Mouse (Mus musculus): ENCODE results near the gene Itpr3. TPM values are rescaled to one million over a fixed set of nuclear protein-coding genes. Genes with fewer than 3 reads are reported as not detected.

The Itpr3 gene
- total RNA-seq (2021), result 1 to 10 TPM; 1.9 to 2.0 TPM

DNA sequence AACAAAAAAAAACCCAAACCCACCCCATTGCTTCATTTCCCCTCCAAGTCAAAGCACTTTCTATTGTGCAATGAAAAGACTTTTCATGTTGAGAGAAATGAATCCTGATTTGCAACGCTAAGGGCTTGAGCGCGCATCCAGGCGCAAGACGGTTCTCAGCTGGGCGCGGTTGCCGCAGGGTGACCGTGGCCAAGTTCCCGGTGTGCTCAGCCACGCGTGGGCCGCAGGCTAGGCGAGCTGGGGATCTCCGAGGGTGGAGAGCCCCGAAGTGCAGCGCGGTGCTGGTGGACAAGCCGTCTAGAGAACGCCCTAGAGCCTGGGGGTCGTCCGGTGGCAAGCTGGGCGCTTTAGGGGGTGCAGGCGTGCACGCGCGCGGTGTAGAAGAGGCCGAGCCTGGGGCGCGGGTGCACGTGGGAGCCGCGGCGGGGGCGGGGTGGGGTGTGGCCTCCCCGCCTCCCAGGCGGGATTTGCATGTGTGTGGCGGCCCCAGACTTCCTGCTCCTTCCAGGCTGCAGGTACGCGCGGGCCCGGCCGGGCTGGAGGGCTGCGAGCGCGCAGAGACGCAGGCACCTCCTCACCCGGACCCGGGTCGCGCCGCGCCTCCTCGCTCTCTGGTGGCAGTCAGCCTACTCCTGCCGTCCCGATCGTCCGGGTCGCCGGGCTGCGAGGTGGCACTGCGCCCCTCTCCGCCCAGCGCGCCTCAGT is at the start of gene Itpr3:
Gene Itpr3 (plus strand): TSS at position 493 of the 705 bp plus-strand sequence.
- DNase-seq (ENCODE audit: low spot score in 2 of 2), result peak in 1 of 2 experiments; percentile 24
- intact Hi-C loops (cut with DNase I), result no loop called here

DNA sequence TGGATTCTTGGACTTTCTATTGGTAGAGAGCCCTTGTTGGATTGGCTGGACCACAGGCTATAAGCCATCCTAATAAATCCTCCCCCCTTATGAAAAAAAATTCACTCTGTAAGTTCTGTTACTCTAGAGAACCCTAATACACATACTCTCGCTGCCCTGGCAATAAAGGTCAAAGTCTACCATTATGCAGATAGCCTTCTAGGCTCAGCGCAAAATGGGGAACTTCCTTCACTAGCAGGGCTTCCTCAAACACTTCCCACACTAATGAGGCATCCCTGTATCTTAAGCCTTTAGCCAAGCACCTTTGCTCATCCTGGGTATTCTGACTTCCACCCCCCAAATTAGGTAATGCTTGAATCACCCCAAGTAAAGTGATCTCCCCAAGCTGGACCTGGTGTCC is 48.8 kb upstream of the Itpr3 start:
- DNase-seq (ENCODE audit: low spot score in 2 of 2), result no peak
- intact Hi-C loops (cut with DNase I), result no loop called here

DNA sequence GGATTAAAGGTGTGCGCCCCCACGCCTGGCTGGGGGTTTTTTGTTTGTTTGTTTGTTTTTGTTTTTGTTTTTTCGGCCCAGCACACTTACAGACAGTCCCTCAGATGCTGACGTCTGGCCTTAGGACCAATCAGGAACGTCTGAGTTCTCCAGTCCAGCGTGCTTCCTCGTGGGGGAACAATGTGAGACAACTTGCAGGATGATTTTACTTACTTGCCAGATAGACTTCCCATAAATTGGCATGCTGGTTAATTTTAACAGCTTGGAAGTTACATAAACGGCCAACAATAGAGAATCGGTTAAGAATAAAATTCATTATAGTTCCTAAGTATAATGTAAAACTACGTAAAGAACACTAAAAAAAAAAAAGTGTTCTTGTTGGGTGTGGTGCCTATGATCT is 45.9 kb upstream of the Itpr3 start:
- DNase-seq (ENCODE audit: low spot score in 2 of 2), result peak in 1 of 2 experiments; percentile 87
- intact Hi-C loops (cut with DNase I), result no loop called here

DNA sequence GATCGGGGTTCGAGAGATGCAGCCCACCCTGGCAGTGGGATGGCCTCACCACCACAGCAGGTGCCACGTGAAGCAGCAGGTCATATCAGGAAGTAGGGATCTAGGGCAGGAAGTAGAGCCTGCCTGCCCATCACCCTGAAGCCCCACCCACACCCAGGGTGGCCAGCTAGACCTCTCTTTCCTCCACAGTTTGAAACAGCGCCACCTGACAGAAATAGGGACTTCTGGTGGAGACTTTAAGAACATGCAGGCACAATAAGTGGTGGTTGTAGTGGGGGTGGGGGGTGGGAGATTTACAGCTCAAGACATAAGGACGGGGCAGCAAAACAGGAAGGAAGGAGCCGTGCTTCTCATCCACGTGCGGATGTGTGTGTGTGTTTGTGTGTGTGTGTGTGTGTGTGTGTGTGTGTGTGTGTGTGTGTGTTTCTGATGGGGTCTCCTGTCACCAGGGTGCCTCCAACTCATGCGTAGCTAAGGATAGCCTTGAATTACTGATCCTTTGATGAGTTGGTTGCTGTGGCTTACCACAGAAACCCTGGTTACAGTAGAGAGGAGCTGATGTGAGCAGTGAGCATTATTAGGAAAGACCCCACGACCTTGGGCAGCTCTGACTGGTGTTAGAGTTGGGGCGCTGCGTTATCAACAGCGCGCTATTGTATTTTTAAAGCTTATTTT is 45.0 kb upstream of the Itpr3 start:
- intact Hi-C loops (cut with DNase I), result no loop called here
- peak in 1 of 2 experiments; percentile 55 for DNase-seq (ENCODE audit: low spot score in 2 of 2)

DNA sequence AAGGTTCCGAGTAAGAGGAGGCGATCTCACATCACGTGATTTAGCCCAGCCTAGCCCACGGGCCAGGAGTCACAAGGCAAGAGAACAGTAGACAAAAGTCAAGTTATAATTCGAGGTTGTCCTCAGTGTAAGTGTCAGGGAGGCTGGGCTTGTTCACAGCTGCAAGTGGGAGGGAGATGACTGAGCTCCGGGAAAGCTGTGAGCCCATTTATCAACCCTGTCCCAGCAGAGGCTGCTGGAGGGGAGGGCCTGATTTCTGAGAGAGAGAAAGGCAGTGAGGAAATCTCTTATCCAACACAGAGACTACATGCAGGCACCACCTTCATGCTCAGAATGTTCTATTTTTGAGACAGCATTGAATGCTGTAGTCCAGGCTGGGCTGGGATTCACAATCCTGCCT is 44.2 kb upstream of the Itpr3 start:
- peak; percentile 49 to 87 for DNase-seq (ENCODE audit: low spot score in 2 of 2)

DNA sequence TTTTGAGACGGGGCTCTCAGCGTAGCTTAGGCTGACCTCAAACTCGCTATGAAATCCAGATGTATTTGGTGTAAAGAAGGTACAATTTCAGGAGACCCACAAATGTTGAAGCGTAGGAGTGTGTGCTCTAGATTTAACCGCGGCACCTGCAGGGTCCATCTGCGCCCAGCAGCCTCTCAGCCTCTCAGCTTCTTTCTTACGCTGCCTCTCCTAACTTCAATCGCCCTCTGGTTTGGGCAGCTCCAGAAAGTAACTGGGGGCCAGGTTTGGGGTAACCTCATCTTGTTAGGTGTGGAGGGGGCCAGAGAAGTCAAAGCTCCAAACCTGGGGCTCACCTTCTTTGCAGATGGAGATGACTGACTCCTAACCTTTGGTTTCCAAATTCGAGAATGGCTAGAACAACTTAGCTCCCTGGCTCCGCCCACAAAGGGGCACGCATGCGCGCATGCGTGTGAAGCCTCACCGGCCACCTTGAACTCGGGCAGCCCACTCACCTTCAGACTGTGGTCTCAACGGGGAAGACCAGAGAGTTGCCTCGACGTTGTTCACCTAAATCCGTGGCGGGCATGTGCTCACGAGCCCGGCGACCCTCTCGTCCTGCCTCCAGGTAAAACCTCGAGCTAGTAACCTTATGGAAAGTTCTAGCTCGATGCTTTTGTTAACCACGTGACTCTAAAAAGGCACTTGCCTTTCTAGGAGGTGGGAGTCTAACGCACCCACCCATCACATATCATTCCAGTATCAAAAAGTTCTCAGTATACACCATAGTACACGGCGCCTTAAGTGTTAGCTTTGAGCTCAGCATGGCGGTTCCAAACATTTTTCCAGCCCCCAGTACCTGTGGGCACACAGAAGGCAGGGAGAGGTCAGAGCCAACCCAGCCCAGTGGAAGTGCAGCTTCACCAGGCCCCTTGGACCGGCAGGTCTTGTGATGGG is 39.3 kb upstream of the Itpr3 start:
- intact Hi-C loops (cut with DNase I), result loop anchor here (5.0 kb wide), 2 partner anchors 46 to 71 kb away; partner anchors contain the start of gene Zbtb9
- peak; percentile 80 to 86 for DNase-seq (ENCODE audit: low spot score in 2 of 2)

More for the DNA sequence above, 44.2 kb upstream of the Itpr3 start:
- intact Hi-C loops (cut with DNase I), result no loop called here

DNA sequence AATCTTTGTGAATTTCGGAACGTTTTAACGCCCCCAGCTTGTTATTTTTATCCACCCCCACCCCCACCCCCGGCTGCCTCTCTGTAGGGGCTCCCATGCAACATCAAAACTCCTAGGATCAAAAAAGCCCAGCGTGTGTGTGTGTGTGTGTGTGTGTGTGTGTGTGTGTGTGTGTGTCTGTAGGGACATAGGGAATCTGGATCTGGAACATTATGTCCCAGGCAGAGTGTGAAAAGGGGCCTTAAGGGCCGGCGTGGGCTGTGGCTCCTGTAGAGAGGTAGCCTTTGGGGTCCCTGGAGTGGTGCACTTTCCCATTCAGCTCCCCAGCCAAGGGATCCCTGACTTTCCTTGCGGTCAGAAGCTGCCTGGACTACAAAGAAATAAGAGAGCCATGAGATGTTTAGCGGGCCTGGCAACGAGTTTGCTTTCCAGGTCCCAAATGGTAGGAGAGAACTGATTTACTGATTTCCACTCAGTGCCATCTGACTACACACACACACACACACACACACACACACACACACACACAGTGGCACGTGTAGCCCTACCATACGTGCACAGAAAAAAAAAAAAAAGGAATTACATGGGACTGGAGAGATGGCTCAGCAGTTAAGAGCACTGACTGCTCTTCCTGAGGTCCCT is 38.4 kb upstream of the Itpr3 start:
- intact Hi-C loops (cut with DNase I), result loop anchor here (5.0 kb wide), 2 partner anchors 46 to 71 kb away; partner anchors contain the start of gene Zbtb9
- DNase-seq (ENCODE audit: low spot score in 2 of 2), result peak; percentile 48 to 73

DNA sequence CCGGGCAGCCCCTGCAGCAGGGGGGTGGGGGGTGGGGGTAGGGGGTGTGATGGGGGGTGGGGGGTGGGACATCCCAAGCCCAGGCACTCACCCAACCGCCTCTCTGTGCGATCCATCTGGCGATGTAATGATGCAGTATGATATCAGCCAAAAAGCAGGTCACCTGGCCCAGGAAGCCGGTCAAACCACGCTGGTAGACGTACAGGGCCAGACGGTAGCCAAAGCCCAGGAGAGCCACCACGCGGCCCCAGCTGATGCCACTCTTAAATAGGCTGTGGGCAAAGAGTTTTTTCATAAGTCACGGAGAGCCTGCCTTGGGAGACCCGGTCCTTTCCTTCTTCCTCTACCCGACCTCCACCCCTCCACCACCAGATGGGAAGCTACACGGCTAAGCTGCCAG is 36.0 kb upstream of the Itpr3 start:
- DNase-seq (ENCODE audit: low spot score in 2 of 2), result no peak
- intact Hi-C loops (cut with DNase I), result no loop called here

DNA sequence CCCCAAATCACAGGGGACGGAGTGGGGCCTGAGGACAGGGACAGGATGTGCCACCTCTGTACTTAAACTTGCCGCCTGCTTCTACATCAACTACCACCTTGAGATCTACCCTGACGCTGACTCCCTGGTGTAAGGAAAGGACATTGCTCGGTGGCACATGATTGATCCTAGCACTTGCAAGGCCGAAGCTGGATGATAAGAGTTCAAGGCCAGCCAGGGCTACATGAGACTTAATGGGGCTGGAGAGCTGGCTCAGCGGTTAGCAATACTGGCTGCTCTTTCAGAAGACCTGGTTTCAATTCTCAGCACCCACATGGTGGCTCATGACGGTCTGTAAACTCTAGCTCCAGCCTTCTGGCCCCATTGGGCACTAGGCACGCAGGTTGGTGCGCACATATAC is 35.4 kb upstream of the Itpr3 start:
- intact Hi-C loops (cut with DNase I), result no loop called here
- DNase-seq (ENCODE audit: low spot score in 2 of 2), result no peak

DNA sequence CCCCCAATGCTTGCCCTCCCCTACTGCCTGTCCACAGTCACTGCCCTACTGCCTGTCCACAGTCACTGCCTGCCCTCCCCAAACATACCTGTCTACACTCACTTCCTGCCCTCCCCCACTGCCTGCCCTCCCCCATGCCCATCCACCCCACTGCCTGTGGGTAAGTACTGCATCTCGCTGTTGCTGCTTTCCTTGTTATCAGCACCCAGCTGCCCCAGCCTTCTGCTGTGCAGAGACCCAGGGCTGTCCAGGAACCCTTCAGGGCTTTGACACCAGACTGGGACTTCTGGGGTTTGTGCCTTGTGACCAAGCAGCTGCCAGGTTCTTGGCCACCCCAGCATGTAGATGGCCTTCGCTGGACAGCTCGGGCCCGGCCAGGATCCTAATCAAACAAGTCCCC is 33.8 kb upstream of the Itpr3 start:
- intact Hi-C loops (cut with DNase I), result no loop called here
- no peak for DNase-seq (ENCODE audit: low spot score in 2 of 2)

DNA sequence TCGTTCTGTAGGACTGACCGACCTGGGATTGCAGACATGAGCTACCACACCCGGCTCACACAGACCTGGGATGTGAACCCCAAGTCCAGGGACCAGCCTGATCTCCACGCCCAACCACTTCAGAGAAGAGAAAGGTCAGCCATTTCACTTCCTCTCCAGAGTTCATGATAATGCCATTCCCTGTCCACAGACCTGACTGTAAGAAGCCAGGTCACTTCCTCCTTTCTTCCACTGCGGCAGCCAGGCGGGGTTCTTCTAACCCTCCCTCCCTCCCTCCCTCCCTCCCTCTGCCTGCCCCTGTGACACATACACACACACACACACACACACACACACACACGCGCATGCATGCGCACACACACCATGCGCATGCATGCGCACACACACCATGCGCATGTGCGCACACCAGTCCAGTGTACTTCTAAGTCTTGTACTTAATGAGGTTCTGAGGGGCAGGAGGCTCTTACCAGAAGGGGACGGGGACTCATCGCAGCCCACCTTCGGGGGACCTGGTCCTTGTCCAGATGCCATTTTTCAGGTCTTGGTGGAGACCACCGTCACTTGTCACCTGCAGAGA is 31.7 kb upstream of the Itpr3 start:
- DNase-seq (ENCODE audit: low spot score in 2 of 2), result no peak
- intact Hi-C loops (cut with DNase I), result no loop called here

DNA sequence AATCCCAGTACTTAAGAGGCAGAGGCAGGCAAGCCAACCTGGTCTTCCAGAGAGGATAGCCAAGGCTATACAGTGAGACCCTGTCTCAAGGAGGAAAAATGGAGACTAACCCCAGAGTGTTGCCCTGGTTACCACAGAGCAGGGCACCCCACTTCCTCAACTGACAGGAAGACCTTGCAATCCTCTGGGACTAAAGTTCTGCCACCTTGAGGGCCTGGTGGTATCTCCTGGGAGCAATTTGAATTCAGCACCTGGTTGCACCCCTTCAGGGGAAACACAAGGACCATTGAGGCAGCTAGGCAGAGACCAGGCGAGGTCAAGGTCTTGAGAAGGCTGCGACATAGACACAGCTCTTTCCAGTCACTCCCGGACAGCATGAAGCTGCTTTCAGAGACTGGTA is 31.2 kb upstream of the Itpr3 start:
- intact Hi-C loops (cut with DNase I), result no loop called here
- no peak for DNase-seq (ENCODE audit: low spot score in 2 of 2)

DNA sequence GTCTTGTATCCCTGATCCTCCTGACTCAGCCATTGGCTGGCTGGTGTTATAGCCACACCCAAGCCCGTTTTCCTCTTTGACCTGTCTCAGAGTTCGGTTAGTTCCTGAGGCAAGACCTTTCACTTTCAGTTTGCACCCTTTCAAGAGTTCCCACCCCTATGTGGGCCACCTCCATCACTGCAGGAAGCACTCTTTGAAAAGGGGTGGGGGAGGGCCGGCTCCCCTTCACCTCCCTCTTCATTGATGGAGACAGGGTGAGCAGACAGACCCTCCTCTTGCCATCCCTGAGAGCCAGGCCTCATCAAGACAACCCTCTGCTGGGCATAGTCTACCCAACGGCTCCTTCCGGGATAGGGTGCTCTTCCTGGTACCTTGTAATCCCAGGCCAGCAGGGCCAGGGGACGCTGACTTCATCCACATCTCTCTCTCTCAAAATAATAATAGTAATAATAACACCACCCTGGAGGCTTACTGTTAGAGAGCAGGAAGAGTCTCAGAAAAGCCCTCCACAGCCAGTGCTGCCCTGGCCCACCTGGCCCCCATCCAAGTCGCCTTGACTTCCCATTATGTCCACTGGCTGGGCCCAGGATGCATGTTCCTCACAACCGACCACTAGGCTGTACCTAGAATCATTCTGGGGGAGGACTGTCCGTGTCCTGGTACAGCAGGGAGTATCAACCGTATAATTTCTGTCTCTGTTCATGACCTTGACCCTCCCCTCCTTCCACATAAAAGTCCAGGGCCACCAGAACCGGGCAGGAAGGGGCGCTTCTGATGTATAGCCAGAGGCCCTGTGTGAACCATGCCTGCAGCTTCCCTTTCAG is 29.4 kb upstream of the Itpr3 start:
- peak; percentile 36 to 39 for DNase-seq (ENCODE audit: low spot score in 2 of 2)
- intact Hi-C loops (cut with DNase I), result loop anchor here (1.0 kb wide), 1 partner anchor 95 kb away; no protein-coding TSS in a partner anchor

DNA sequence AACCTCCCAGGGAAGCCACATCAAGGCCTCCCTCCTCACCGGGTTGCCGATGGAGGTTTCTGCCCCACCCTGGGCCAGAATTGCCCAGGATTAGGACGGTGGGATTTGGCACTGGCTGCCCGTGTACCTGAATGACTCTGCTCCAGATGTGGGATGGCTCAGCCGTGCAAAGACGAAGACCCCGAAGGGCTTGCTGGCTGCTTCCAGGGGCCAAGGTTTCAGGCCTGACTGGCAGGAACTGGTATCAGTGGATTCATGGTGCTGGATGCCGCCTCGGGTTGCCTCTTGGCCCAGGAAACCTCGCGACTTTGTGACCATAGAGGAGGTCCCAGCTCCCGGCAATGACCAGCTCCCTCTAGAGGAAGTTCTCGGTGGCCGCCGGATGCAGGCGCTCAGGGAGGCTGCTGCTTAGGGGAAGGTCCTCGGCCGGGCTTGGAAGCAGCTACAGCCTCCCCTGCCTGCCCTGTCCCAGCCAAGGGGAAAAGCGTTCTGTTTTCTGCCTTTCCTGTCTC is 28.8 kb upstream of the Itpr3 start:
- peak; percentile 87 to 93 for DNase-seq (ENCODE audit: low spot score in 2 of 2)
- intact Hi-C loops (cut with DNase I), result loop anchor here (1.0 kb wide), 1 partner anchor 96 kb away; no protein-coding TSS in a partner anchor

DNA sequence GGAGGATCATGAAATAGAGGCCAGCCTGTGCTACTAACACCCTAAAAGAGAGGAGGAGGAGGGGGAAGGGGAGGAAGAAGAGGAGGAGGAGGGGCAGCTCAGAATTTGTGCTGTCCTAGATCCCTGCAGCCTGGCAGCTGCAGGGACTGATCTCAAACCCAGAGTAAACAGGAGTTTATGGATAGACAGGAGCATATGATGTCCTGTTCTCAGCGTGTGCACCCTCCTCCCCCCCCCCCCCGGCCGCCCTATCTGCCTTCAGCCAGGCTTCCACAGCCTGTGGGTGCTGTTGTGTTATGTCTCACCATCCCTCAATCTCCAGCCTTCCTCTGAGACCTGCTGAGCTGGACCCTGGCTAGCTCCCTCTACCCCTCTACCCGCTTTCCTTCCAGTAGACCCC is 28.2 kb upstream of the Itpr3 start, which contains the start of gene Bak1:
Gene Bak1 (minus strand): TSS at position 101 of the 400 bp plus-strand sequence.
- intact Hi-C loops (cut with DNase I), result loop anchor here (1.0 kb wide), 1 partner anchor 97 kb away; no protein-coding TSS in a partner anchor
- no peak for DNase-seq (ENCODE audit: low spot score in 2 of 2)

DNA sequence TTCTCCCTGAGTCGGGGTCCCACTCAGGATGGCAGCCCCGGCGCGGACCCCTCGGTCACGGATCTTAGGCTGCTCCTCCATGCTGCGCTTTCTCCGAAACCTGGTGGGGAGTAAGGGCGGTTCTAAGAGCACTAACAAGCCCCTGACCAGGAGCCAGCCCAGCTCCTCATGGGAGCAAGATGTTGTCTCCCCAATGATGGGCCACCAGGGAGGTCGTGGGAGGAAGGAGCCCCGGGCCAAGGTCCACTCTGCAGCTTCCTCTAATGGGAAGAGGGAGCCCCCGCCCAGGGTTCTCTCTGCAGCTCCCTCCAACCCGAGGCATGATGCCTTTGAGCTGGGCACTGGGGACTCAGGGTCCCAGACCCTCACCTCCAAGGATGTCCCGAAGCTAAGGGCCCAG is 27.7 kb upstream of the Itpr3 start:
- intact Hi-C loops (cut with DNase I), result no loop called here
- no peak for DNase-seq (ENCODE audit: low spot score in 2 of 2)

DNA sequence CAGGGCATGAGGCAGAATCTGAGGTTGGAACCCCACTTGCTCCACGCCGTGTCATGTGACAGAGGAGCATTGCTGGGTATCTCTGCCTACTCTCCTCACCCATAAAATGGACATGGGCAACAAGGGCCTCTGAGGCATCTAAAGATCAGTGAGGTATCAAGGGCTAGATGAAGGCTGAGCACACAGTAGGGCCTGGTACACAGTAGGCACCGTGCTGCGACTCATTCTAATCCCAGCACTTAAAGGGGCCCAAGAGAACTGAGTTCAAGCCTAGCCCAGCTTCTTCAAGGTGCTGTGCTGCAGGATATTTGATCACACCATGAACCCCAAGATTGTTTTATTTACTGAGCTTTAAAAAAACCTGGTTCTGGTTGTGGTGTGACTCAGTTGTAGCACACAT is 26.2 kb upstream of the Itpr3 start:
- intact Hi-C loops (cut with DNase I), result no loop called here
- DNase-seq (ENCODE audit: low spot score in 2 of 2), result no peak

DNA sequence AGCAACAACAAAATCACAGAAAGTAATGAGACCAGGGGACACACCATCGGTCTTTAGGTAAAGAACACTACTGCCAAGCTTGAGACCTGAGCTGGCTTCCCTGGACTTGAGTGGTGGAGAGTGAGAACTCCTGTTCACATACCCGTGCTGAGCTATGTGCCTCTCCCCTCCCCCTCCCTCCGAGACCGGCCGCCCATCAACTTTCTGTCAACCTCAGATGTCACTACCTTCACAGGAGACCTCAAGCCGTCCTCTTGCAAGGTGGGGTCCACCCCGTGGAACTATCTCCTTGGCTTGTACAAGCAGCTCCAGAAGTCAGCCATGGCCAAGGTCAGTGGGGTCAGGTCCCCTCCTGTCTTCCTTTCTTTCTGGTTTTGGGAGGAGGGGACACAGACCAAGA is 24.8 kb upstream of the Itpr3 start:
- DNase-seq (ENCODE audit: low spot score in 2 of 2), result no peak
- intact Hi-C loops (cut with DNase I), result loop anchor here (2.0 kb wide), 2 partner anchors 92 to 488 kb away; partner anchors contain the start of gene Grm4

Data from left cerebral cortex, postnatal 25 days (tissue).